Mouse (Mus musculus): Measurements from ENCODE around the gene Kif5c.

Gene Kif5c

DNA sequence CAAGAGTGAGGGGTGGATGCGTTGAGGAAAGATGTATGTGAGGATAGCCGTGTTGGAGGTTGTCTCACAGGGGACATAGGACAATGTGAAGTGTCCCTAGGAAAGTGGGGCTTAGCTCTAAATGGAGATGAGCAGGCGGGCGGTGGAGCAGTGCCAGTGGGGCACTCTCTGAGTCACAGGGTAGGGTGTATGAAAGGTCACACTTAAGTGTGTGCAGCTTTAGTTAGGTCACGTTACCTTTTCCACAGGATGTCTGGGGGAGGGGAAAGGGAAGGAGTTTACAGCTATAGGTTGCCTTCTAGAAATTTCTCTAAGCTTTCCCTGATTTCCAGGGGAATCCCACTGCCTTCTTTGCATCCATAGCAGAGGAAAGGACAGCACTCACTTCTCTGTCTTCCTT, 170.4 kb downstream of the Kif5c start:
- DNase-seq (ENCODE audit: low spot score), result no peak

GRCm38 (mm10) chr2:49797444-49798143, 178.5 kb downstream of the Kif5c start:
- DNase-seq (ENCODE audit: low spot score), result peak; percentile 35

GRCm38 (mm10) chr2:49804448-49804847, 185.3 kb downstream of the Kif5c start:
- DNase-seq (ENCODE audit: low spot score), result no peak

GRCm38 (mm10) chr2:49805736-49806371, 186.8 kb downstream of the Kif5c start:
- no peak for DNase-seq (ENCODE audit: low spot score)

DNA sequence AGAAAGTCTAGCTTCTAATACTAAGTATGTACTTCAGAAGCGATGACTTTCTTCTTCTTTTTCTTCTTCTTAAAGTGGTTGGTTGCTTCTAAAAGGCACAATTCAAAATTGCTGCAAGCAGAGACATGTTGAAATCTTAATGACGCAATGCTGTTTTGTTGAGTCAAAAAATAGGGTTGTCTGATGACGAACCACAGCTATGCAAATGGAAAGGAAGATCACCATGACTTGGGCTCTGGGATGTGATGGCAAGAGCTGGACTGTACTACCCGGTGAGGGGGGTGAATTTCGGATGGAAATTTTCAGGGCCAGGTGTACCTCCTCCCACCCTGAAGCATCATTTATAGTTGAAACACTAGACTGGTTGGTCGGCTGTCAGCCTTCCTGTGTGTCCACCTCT, 190.4 kb downstream of the Kif5c start:
- DNase-seq (ENCODE audit: low spot score), result no peak

DNA sequence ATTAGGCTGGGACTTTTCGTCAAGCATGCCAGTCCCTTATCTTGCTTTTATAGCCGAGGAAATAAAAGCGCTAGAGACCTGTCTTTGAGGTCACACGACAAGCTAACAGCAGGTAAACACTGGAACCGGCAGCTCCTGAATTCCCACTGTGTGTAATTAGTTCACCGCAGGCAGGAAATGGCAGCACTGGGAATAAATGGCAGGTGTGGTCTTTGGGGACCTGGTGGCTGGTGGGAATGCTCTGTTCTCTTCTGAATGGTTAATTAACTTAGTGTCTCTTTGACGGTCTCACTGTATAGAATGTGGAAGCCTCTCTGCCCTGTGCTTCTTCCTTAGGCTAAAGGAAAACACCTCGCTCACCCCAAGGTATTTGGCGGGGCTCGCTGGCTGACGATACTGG, 192.3 kb downstream of the Kif5c start:
- no peak for DNase-seq (ENCODE audit: low spot score)

GRCm38 (mm10) chr2:49811871-49812363, 192.8 kb downstream of the Kif5c start:
- peak; percentile 52 for DNase-seq (ENCODE audit: low spot score)

DNA sequence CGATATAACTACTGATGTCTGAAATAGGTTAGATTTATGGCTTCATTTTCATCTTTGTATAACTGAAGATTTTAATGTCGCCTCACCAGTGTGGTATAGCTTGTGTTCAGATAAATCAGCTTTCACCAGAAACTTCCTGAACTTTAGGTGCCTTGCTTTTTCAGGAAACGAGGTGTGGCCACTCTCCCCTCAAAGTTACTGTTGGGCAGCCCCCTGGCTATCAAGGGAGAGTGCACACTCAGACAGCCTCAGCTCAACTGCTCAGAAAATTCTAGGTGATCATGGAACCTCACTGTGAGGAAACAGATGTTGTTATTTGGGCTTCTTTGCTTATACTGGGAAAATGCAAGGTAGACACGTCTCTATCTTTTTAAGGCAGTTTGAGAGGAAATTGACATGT, 194.1 kb downstream of the Kif5c start:
- no peak for DNase-seq (ENCODE audit: low spot score)

- DNase-seq (ENCODE audit: low spot score), result no peak
Measured at GRCm38 (mm10) chr2:49814011-49814410, 194.9 kb downstream of the Kif5c start.

DNA sequence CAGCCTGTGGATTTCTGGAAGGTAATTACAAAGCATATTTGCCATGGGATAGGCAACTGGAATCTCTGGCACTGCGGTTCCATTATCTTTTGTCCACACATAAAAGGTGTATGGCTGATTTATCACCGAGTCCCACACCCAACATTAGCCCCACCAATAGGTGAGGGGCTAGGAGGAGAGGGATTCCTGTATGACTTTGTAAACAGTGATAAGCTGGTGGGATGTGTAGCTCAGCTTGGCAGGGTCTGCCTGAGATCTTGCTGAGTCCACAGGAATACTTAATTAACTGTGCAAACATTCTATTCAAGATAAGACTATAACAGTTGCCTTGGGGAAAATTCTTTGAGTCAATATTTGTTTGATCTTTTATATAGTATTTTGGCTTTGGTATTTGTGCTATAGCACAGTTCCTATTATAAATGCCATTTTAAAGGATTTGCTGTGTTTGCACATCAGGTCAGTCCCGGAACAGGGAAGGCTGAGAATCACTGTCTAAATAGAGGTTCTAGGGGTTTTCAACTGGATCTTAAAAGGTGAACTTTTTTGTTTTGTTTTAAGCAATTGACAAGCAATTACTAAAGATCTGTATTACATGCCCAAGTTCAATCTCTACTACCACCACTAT, 196.7 kb downstream of the Kif5c start:
- DNase-seq (ENCODE audit: low spot score), result no peak

DNA sequence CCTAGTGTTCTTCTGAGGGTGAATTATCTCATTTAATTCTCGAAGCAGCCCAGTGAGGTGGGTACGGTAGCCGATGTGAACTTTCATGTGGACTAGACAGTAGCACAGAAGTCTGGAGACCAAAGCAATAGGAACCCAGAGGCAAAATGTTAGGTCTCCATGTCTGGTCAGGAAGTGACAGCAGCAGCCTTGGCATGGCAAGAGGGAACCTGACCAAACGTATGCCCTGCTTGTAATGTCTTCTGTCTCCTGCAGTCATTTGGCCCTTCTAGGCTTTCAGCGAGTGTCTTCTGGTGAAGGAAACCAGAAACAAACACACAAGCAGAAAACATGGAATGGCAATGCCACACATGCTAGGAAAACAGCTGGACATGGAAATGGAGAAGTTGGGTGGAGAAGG, 197.5 kb downstream of the Kif5c start:
- DNase-seq (ENCODE audit: low spot score), result no peak

GRCm38 (mm10) chr2:49817151-49817550, 198.1 kb downstream of the Kif5c start:
- DNase-seq (ENCODE audit: low spot score), result no peak

GRCm38 (mm10) chr2:49818126-49818525, 199.0 kb downstream of the Kif5c start:
- no peak for DNase-seq (ENCODE audit: low spot score)

- DNase-seq (ENCODE audit: low spot score), result no peak
Measured at GRCm38 (mm10) chr2:49822312-49822711, 203.2 kb downstream of the Kif5c start.
